Mouse (Mus musculus): ENCODE measurements around the gene Igf2bp1. TPM values are rescaled to one million over a fixed set of nuclear protein-coding genes. Genes with fewer than 3 reads are reported as not detected.
"Not testable (repeated sequence)": the region's sequence is repeated elsewhere in the genome, so short reads cannot be mapped to it uniquely, and the experiment has no call there.

The Igf2bp1 gene
- polyA plus RNA-seq, 1 experiment from 2014 or later: 83.9 TPM

GRCm38 (mm10) chr11:95925976-95926375 lies 79.8 kb downstream of the Igf2bp1 start:
- Histone ChIP-seq H3K9ac (ENCODE audit: low read depth, low read length) (no peak overlapping the region), H3K4me1 (replicated peaks; ENCODE audit: control insufficient read depth, insufficient read depth, low read length) (no peaks in the 10 kb centered on the region), H3K36me3 (ENCODE audit: control insufficient read depth, insufficient read depth, low read length) (no peaks in the 10 kb centered on the region), H3K9me3 (ENCODE audit: control insufficient read depth, low read length) (no peaks in the 10 kb centered on the region), H3K4me3 (ENCODE audit: low read depth, low read length) (no peak overlapping the region), H3K27me3 (ENCODE audit: control insufficient read depth, insufficient read depth, low read length) (peaks cover 3% of the 10 kb centered on the region; the same call in 1 of the 2 replicates), H3K27ac (ENCODE audit: low read depth, low read length) (no peak overlapping the region), H3K4me2 (replicated peaks; ENCODE audit: low read depth, low read length) (no peak overlapping the region)
- DNase-seq (ENCODE audit: low spot score): no peak
- ATAC-seq (ENCODE audit: low FRiP score): no peak
- 92% methylated on average over 5 of the region's 5 CpGs for WGBS

GRCm38 (mm10) chr11:95924215-95924614 lies 81.5 kb downstream of the Igf2bp1 start:
- no peaks in the 10 kb centered on the region for H3K4me1 ChIP-seq (replicated peaks; ENCODE audit: control insufficient read depth, insufficient read depth, low read length)
- H3K27ac ChIP-seq (ENCODE audit: low read depth, low read length): no peak overlapping the region
- no peaks in the 10 kb centered on the region for H3K9me3 ChIP-seq (ENCODE audit: control insufficient read depth, low read length)
- no peak overlapping the region for H3K9ac ChIP-seq (ENCODE audit: low read depth, low read length)
- no peak overlapping the region for H3K4me2 ChIP-seq (replicated peaks; ENCODE audit: low read depth, low read length)
- WGBS: 24% methylated on average over 2 of the region's 2 CpGs
- no peak for DNase-seq (ENCODE audit: low spot score)
- no peak overlapping the region for H3K4me3 ChIP-seq (ENCODE audit: low read depth, low read length)
- ATAC-seq (ENCODE audit: low FRiP score): no peak
- H3K27me3 ChIP-seq (ENCODE audit: control insufficient read depth, insufficient read depth, low read length): peaks cover 3% of the 10 kb centered on the region; the same call in 1 of the 2 replicates
- H3K36me3 ChIP-seq (ENCODE audit: control insufficient read depth, insufficient read depth, low read length): no peaks in the 10 kb centered on the region

DNA sequence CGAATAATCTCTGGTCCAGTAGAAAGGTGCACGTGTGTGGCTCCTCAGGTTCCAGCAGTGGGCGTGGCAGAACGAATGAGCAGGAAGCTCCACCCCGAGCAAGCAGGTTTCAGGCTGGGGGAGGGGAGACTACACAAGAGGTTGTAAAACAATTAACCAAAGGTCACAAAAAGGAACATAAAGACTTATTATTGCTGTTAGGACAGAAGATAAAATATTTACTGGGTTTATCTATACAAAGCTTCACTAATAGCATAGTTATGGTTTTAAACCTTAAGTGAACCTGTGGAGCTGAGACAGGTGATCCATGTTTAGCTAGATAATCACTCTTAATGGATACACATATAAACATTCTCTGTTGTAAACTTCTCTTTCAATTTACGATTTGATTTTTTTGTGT lies 82.3 kb downstream of the Igf2bp1 start:
- H3K27me3 ChIP-seq (ENCODE audit: control insufficient read depth, insufficient read depth, low read length); H3K4me2 ChIP-seq (replicated peaks; ENCODE audit: low read depth, low read length); H3K4me3 ChIP-seq (ENCODE audit: low read depth, low read length); H3K9me3 ChIP-seq (ENCODE audit: control insufficient read depth, low read length); ATAC-seq (ENCODE audit: low FRiP score); H3K36me3 ChIP-seq (ENCODE audit: control insufficient read depth, insufficient read depth, low read length); DNase-seq (ENCODE audit: low spot score); H3K9ac ChIP-seq (ENCODE audit: low read depth, low read length); H3K27ac ChIP-seq (ENCODE audit: low read depth, low read length); H3K4me1 ChIP-seq (replicated peaks; ENCODE audit: control insufficient read depth, insufficient read depth, low read length): not testable (repeated sequence)
- WGBS: 11% methylated on average over 4 of the region's 6 CpGs

DNA sequence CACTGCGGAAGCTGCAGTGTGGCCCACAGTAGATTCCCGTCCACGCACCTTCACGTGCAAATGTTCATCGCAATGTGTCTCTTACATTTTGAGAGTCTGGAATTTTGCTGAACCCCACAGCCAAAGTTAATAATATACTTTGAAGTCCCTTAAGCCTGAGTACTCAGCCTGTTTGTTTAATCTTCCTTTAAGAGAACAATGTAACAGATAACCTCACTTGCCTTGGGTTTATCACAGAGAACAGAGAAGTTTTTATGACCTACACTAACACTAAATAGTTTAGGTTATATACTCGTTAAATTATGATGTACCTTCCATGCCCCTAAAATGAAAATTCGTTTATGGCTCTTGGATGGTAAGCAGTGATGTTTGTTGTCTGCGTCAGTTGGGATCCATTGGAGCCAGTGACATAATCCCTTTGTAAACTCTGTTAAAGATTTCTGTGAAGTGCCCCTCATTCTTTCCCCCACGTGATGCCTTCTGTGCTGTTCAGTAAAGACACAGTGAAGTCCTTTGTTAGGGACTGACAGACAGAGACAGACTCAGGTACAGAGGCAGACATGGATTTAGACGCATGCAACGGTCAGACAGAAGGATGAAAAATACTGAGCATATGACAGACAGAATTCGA lies 83.6 kb downstream of the Igf2bp1 start:
- Histone ChIP-seq H3K36me3 (ENCODE audit: control insufficient read depth, insufficient read depth, low read length) (no peaks in the 10 kb centered on the region), H3K4me2 (replicated peaks; ENCODE audit: low read depth, low read length) (no peak overlapping the region), H3K9me3 (ENCODE audit: control insufficient read depth, low read length) (no peaks in the 10 kb centered on the region), H3K4me3 (ENCODE audit: low read depth, low read length) (no peak overlapping the region), H3K27ac (ENCODE audit: low read depth, low read length) (no peak overlapping the region), H3K4me1 (replicated peaks; ENCODE audit: control insufficient read depth, insufficient read depth, low read length) (no peaks in the 10 kb centered on the region), H3K27me3 (ENCODE audit: control insufficient read depth, insufficient read depth, low read length) (peaks cover 11% of the 10 kb centered on the region), H3K9ac (ENCODE audit: low read depth, low read length) (no peak overlapping the region)
- ATAC-seq (ENCODE audit: low FRiP score) (no peak), DNase-seq (ENCODE audit: low spot score) (no peak)
- WGBS: 72% methylated on average over 12 of the region's 12 CpGs

DNA sequence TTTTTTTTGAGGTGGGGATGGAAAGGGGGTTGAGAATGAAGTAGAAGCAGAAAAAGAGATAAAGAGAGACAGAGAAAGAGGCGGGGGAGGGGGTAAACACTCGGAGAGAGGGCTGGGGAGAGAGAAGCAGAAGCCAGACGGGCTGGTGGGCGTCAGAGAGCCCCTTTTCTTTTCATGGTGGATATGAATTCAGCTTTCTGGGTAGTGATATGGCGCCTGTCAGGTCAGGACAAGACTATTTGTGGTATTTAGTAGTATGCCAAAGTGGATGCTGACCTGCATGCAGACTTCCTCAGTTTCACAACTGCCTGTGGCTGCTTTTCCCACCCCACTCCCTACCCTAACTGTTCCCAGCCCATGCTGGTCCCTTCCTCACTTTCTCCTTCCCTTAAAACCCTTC lies 89.3 kb downstream of the Igf2bp1 start:
- no peak overlapping the region for H3K4me3 ChIP-seq (ENCODE audit: low read depth, low read length)
- H3K9ac ChIP-seq (ENCODE audit: low read depth, low read length): no peak overlapping the region
- ATAC-seq (ENCODE audit: low FRiP score) (no peak), DNase-seq (ENCODE audit: low spot score) (peak; percentile 30)
- H3K4me2 ChIP-seq (replicated peaks; ENCODE audit: low read depth, low read length): no peak overlapping the region
- peaks cover 49% of the 10 kb centered on the region for H3K27me3 ChIP-seq (ENCODE audit: control insufficient read depth, insufficient read depth, low read length)
- H3K4me1 ChIP-seq (replicated peaks; ENCODE audit: control insufficient read depth, insufficient read depth, low read length): 0 out of 2 replicates have a peak, but pooled peaks cover 2% of the 10 kb centered on the region
- H3K36me3 ChIP-seq (ENCODE audit: control insufficient read depth, insufficient read depth, low read length): no peaks in the 10 kb centered on the region
- H3K9me3 ChIP-seq (ENCODE audit: control insufficient read depth, low read length): no peaks in the 10 kb centered on the region
- WGBS: 5% methylated on average over 5 of the region's 5 CpGs
- no peak overlapping the region for H3K27ac ChIP-seq (ENCODE audit: low read depth, low read length)

- H3K36me3 ChIP-seq (ENCODE audit: control insufficient read depth, insufficient read depth, low read length): no peaks in the 10 kb centered on the region
- 0 out of 2 replicates have a peak overlapping the region, but pooled peaks have one; percentile 17 for H3K4me2 ChIP-seq (replicated peaks; ENCODE audit: low read depth, low read length)
- no peak overlapping the region for H3K9ac ChIP-seq (ENCODE audit: low read depth, low read length)
- no peaks in the 10 kb centered on the region for H3K9me3 ChIP-seq (ENCODE audit: control insufficient read depth, low read length)
- H3K4me3 ChIP-seq (ENCODE audit: low read depth, low read length): no peak overlapping the region; the same call in 1 of the 2 replicates
- H3K27me3 ChIP-seq (ENCODE audit: control insufficient read depth, insufficient read depth, low read length): peaks cover 49% of the 10 kb centered on the region
- no peak overlapping the region for H3K27ac ChIP-seq (ENCODE audit: low read depth, low read length)
- peak; percentile 59 for DNase-seq (ENCODE audit: low spot score)
- ATAC-seq (ENCODE audit: low FRiP score): no peak
- 0 out of 2 replicates have a peak, but pooled peaks cover 2% of the 10 kb centered on the region for H3K4me1 ChIP-seq (replicated peaks; ENCODE audit: control insufficient read depth, insufficient read depth, low read length)
- under 1% methylated on average over 28 of the region's 28 CpGs for WGBS
These were observed 90.6 kb downstream of the Igf2bp1 start for GRCm38 (mm10) chr11:95915006-95915710.

- H3K4me1 ChIP-seq (replicated peaks; ENCODE audit: control insufficient read depth, insufficient read depth, low read length): 0 out of 2 replicates have a peak, but pooled peaks cover 2% of the 10 kb centered on the region
- no peaks in the 10 kb centered on the region for H3K36me3 ChIP-seq (ENCODE audit: control insufficient read depth, insufficient read depth, low read length)
- peak within 1 kb of the TSS; percentile 17; the same call in 1 of the 2 replicates for H3K4me2 ChIP-seq (replicated peaks; ENCODE audit: low read depth, low read length)
- DNase-seq (ENCODE audit: low spot score) (peak; percentile 51), ATAC-seq (ENCODE audit: low FRiP score) (no peak)
- H3K27me3 ChIP-seq (ENCODE audit: control insufficient read depth, insufficient read depth, low read length): peaks cover 49% of the 10 kb centered on the region
- 1% methylated on average over 35 of the region's 35 CpGs for WGBS
- no peak within 1 kb of the TSS for H3K27ac ChIP-seq (ENCODE audit: low read depth, low read length)
- H3K9ac ChIP-seq (ENCODE audit: low read depth, low read length): no peak within 1 kb of the TSS
- no peaks in the 10 kb centered on the region for H3K9me3 ChIP-seq (ENCODE audit: control insufficient read depth, low read length)
- H3K4me3 ChIP-seq (ENCODE audit: low read depth, low read length): peak within 1 kb of the TSS; percentile 16
These were observed 91.2 kb downstream of the Igf2bp1 start, which contains the start of gene B4galnt2 for GRCm38 (mm10) chr11:95914571-95914991. B4galnt2 (minus strand) TSS chr11:95914891.

DNA sequence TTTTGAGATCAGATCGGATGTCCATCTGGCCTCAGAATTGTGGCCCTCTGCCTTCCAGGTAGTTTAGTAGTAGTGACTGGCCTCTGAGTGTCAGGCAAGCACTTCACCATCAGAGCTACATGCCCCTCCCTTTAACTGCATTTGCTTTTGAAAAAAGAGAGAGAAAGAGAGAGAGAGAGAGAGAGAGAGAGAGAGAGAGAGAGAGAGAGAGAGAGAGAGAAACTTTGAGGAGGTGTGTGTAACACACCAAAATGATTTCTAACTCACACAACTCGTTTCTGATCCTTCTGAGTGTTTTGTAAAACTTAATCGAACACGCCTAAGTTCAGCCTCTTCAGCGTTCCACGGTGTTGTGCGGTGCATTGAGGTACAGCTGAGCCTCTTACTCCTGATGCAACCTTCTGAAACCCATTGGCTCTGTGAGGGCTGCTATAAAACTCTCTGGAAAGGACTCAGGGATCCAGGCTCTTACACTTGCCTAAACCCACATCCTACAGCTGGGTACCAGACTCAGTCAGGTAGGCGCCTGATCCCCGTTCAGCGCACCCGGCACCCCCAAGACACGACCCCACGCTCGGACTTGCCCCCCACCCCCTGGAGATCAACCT lies 91.7 kb downstream of the Igf2bp1 start:
- H3K36me3 ChIP-seq (ENCODE audit: control insufficient read depth, insufficient read depth, low read length): no peaks in the 10 kb centered on the region
- DNase-seq (ENCODE audit: low spot score) (peak; percentile 30), ATAC-seq (ENCODE audit: low FRiP score) (no peak)
- H3K9me3 ChIP-seq (ENCODE audit: control insufficient read depth, low read length): no peaks in the 10 kb centered on the region
- no peak overlapping the region for H3K27ac ChIP-seq (ENCODE audit: low read depth, low read length)
- H3K9ac ChIP-seq (ENCODE audit: low read depth, low read length): no peak overlapping the region
- H3K4me1 ChIP-seq (replicated peaks; ENCODE audit: control insufficient read depth, insufficient read depth, low read length): 0 out of 2 replicates have a peak, but pooled peaks cover 2% of the 10 kb centered on the region
- H3K4me2 ChIP-seq (replicated peaks; ENCODE audit: low read depth, low read length): peak overlapping the region; percentile 17; the same call in 1 of the 2 replicates
- peaks cover 49% of the 10 kb centered on the region for H3K27me3 ChIP-seq (ENCODE audit: control insufficient read depth, insufficient read depth, low read length)
- peak overlapping the region; percentile 16 for H3K4me3 ChIP-seq (ENCODE audit: low read depth, low read length)
- 6% methylated on average over 14 of the region's 14 CpGs for WGBS

Data from hindbrain, embryonic 11.5 days (tissue).